Mouse (Mus musculus): ENCODE data around the gene Son.

Son gene

DNA sequence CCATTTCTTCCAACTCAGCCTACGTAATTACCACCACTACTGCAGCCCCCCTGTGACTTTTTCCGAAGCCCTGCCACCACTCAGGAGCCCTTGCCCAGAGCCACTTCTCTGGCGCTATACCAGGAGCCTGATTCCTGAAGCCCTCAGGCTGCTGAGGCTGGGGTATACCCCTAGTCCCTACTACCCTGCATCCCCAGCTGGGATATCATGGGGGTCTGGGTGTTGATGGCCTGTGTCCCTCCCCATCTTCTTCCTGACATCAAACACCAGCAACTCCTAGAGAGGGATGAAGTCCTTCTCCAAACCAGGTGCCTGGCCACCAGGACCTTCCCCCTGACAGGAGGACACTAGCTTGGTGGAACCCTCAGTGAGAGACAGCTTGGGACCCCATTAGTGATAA, 4.9 kb downstream of the Son start:
- POLR2A ChIA-PET, result interaction anchor here in 3 of 4 experiments (1.1 to 14.5 kb wide), 12 partner anchors 11 to 43 kb away, joined by 3 to 333 read pairs (median 6); partner anchors contain the start of genes Donson (in 2 of the 3) and Dnajc28 (in 1 of the 3)
- CTCF ChIA-PET, result interaction anchor here in 1 of 4 experiments (0.7 kb wide), 1 partner anchor 24 kb away, joined by 3 read pairs; no protein-coding TSS in a partner anchor

DNA sequence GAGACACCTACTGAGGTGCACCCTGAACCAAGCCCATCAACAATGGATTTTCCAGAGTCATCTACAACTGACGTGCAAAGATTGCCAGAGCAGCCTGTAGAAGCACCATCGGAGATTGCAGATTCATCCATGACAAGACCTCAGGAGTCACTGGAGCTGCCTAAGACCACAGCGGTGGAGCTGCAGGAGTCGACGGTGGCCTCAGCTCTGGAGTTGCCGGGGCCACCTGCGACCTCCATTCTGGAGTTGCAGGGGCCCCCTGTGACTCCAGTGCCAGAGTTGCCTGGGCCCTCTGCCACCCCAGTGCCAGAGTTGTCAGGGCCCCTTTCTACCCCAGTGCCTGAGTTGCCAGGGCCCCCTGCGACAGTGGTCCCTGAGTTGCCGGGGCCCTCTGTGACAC, 8.0 kb downstream of the Son start:
- POLR2A ChIA-PET, result interaction anchor here in 3 of 4 experiments (0.8 to 18.0 kb wide), 10 partner anchors 2 to 57 kb away, joined by 3 to 333 read pairs (median 8); partner anchors contain the start of genes Gart (in 3 of the 3), Son (in 3 of the 3) and Donson (in 1 of the 3)
- CTCF ChIA-PET, result no interaction called here

DNA sequence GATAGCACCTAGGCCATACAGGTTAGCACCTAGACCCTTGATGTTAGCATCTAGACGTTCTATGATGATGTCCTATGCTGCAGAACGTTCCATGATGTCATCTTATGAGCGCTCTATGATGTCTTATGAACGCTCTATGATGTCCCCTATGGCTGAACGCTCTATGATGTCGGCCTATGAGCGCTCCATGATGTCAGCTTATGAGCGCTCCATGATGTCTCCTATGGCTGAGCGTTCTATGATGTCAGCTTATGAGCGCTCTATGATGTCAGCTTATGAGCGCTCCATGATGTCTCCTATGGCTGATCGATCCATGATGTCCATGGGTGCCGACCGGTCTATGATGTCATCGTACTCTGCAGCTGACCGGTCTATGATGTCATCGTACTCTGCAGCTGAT, 10.0 kb downstream of the Son start:
- ChIA-PET CTCF (no interaction called here), POLR2A (interaction anchor here (0.7 to 18.0 kb wide), 22 partner anchors 4 to 723 kb away, joined by 3 to 333 read pairs (median 6); partner anchors contain the start of genes Gart (in 4 of the 4), Son (in 4 of the 4), Cfap298 (in 1 of the 4) and Donson (in 1 of the 4))

DNA sequence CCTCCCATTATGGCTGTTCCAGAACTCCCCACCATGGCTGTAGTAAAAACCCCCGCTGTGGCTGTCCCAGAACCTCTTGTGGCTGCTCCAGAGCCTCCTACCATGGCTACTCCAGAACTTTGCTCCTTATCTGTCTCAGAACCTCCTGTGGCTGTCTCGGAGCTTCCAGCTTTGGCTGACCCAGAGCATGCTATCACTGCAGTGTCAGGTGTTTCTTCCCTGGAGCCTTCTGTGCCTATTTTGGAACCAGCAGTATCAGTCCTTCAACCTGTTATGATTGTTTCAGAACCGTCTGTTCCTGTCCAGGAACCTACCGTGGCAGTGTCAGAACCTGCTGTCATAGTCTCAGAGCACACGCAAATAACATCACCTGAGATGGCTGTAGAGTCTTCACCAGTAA, 11.2 kb downstream of the Son start:
- ChIA-PET POLR2A (interaction anchor here in 3 of 4 experiments (0.8 to 18.0 kb wide), 7 partner anchors 5 to 28 kb away, joined by 3 to 333 read pairs (median 12); partner anchors contain the start of genes Son (in 3 of the 3) and Gart (in 2 of the 3)), CTCF (no interaction called here)

DNA sequence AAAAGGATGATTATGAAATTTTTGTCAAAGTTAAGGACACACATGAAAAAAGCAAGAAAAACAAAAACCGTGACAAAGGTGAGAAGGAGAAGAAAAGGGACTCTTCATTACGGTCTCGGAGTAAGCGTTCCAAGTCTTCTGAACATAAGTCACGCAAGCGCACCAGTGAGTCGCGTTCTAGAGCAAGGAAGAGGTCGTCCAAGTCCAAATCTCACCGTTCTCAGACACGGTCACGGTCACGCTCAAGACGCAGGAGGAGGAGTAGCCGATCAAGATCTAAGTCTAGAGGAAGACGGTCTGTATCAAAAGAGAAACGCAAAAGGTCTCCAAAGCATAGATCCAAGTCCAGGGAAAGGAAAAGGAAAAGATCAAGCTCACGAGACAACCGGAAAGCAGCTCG, 12.5 kb downstream of the Son start:
- CTCF ChIA-PET, result interaction anchor here in 1 of 4 experiments (0.6 kb wide), 1 partner anchor 19 kb away, joined by 3 read pairs; no protein-coding TSS in a partner anchor

DNA sequence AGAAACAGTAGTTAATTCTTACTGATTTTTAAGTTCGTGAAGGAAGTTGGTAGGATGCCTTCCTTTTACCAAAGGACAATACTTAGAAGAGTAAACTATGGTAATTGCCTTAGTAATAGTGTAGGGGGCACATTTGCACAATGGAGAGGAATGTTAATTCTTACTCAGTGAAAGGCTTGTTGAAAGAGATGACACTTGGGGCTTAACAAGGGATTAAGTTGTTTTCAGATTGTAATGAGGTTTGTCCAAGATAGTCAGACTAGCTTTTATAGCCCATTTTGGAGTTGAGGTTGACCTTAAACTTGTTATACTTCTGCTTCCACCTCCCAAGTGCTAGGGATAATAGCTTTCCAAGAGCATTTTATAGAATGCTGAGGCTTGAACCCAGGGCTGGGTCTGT, 14.1 kb downstream of the Son start:
- CTCF ChIA-PET, result interaction anchor here in 3 of 4 experiments (0.6 to 1.7 kb wide), 3 partner anchors 18 to 419 kb away, joined by 3 read pairs; no protein-coding TSS in a partner anchor
- POLR2A ChIA-PET, result interaction anchor here (0.5 to 18.0 kb wide), 14 partner anchors 9 to 1378 kb away, joined by 3 to 333 read pairs (median 13); partner anchors contain the start of genes Gart (in 3 of the 4), Son (in 3 of the 4) and Donson (in 1 of the 4)

More for the DNA sequence above, 12.5 kb downstream of the Son start:
- POLR2A ChIA-PET, result interaction anchor here (0.6 to 18.0 kb wide), 17 partner anchors 4 to 81 kb away, joined by 3 to 333 read pairs (median 7); partner anchors contain the start of genes Son (in 4 of the 4) and Gart (in 2 of the 4)

DNA sequence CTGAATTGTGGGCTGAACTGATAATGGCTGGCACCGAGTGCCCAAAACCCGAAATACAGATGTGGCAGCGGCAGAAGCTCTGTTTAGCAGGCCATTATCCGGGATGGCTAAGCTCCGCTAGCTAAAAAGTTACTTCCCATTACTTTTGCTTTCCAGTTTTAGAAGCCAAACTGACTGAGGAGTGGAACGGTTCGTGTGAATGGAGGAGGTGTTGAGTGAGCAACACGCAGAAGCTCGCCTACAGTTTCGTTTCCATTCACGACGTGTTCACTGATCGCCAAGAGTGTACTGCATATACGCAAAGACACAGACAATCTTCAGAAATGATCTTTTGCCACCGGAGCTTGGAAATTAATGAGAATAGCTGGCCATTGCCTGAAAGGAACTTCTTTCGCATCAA, 15.0 kb downstream of the Son start:
- CTCF ChIA-PET, result interaction anchor here in 2 of 4 experiments (0.8 to 1.7 kb wide), 2 partner anchors 17 to 790 kb away, joined by 3 read pairs; no protein-coding TSS in a partner anchor
- POLR2A ChIA-PET, result interaction anchor here (0.6 to 18.0 kb wide), 22 partner anchors 8 to 1379 kb away, joined by 3 to 333 read pairs (median 4); partner anchors contain the start of genes Gart (in 3 of the 4), Son (in 3 of the 4) and Donson (in 2 of the 4)

DNA sequence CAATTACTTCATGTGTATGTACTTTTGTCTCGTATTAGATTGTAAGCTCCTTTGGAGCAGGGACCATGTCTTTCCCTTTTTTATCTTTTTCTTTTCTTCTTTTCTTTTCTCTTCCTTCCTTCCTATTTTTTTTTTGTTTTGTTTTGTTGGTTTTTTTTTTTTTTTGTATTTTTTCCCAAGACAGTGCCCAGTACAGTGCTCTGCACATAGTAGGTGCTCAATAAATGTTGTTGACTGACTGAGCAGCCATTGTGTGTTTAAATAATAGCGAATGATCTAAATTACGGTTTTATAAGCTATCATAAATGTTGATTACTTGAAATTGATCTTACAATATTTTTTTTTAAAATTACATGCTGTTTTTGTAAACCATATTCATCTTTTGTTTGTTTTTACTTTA, 16.5 kb downstream of the Son start:
- CTCF ChIA-PET, result interaction anchor here in 1 of 4 experiments (0.7 kb wide), 1 partner anchor 39 kb away, joined by 3 read pairs; no protein-coding TSS in a partner anchor
- POLR2A ChIA-PET, result interaction anchor here in 3 of 4 experiments (0.6 to 18.0 kb wide), 17 partner anchors 7 to 164 kb away, joined by 3 to 333 read pairs (median 4); partner anchors contain the start of genes Son (in 3 of the 3) and Gart (in 2 of the 3)

DNA sequence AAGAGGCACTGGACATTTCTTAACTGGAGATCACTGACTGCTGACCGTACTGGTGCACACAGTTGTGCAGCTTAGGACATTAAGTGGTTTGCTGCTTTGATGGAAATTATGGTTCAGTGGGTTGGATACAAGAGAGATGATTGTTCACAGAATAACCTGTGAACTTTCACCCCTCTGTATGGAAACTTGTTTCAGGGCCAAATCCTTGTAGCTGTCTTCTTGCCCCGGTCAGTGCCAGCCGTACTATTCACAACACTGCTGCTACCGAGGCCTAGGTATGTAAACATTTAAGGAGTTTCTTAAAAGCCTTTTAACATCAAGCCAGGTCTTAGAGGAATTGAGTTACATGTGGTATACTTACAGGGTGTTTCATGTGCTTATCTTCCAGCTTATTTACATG, 27.2 kb downstream of the Son start:
- CTCF ChIA-PET, result interaction anchor here in 1 of 4 experiments (1.2 kb wide), 1 partner anchor 20 kb away, joined by 4 read pairs; no protein-coding TSS in a partner anchor
- POLR2A ChIA-PET, result interaction anchor here in 3 of 4 experiments (0.8 to 10.2 kb wide), 14 partner anchors 10 to 190 kb away, joined by 3 to 101 read pairs (median 4); partner anchors contain the start of genes Gart (in 3 of the 3), Son (in 3 of the 3), Donson (in 1 of the 3) and Ifnar1 (in 1 of the 3)

DNA sequence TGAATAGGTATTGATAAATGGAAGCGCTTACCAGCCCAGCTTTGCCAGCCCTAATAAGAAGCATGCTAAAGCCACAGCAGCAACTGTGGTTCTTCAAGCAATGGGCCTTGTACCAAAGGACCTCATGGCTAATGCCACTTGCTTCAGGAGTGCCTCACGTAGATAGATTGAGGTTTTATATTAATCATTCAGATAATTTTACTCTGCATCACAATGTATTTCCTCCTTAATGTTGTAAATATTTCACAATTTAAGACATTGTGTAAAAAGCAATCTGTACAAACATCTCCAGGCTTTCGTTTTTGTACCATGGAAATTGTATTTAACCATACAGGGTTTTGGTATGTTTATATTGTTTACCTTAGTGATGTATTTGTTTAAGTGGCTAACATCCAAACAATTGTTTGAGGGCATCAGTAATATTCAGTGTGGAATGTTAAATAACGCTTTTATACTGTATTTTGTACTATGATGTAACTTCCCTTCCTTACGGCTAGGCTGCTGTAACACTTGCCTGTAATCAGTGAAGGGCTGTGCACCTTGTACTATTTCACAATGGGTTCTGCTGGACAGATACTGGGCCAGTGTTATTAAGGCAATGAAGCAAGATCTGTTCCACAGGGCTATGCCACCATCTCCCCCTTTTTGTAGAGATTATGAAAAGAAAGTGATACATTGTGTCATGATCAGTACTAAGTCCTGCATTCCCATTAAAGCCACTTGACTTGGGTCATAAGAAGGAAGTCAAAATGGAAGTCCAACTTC, 31.0 kb downstream of the Son start:
- POLR2A ChIA-PET, result interaction anchor here in 2 of 4 experiments (1.4 to 10.2 kb wide), 6 partner anchors 8 to 31 kb away, joined by 3 to 101 read pairs (median 15); partner anchors contain the start of genes Donson (in 1 of the 2), Gart (in 1 of the 2) and Son (in 1 of the 2)
- CTCF ChIA-PET, result no interaction called here

DNA sequence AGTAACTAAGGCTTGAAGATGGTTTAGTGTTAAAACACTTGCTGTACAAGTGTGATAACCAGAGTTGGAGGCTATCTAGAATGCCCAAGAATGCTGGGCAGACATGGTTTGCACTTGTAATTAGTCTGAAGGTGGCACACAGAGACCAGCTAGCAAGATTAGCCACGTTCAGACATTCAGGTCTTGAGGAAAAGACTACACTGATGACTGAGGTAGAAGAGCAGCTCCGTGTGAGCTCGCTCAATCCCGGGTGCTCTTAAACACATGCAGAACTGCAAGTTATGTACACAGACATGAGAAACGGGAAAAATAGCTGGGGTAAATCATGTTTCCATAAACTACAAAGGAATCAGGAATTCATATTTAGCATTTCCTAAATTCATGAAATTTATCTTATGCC, 33.4 kb downstream of the Son start:
- ChIA-PET POLR2A (interaction anchor here (0.7 to 10.2 kb wide), 16 partner anchors 8 to 210 kb away, joined by 3 to 101 read pairs (median 4); partner anchors contain the start of genes Gart (in 2 of the 4), Son (in 2 of the 4) and Donson (in 1 of the 4)), CTCF (interaction anchor here in 1 of 4 experiments (0.6 kb wide), 1 partner anchor 245 kb away, joined by 5 read pairs; no protein-coding TSS in a partner anchor)

DNA sequence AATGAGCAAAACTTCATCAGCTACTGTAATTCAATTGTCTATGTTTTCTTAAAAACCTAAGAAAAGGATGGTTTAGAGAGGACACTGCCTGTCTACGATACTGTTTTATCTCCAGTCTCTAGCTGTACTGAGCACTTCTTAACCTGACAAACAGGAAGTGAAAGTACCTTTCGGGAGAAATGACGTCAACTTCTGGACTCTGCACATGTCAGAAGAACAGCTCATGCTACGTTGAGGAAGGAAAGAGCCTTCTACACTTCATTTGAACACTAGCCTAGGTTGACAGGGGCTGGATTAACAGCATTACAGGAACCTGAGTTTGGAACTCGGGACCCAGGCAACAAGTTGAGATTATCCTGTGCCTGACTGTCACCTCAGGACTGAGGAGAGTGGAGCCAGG, 38.2 kb downstream of the Son start:
- ChIA-PET CTCF (interaction anchor here in 2 of 4 experiments (0.6 to 1.5 kb wide), 2 partner anchors 9 to 203 kb away, joined by 3 to 4 read pairs; no protein-coding TSS in a partner anchor), POLR2A (interaction anchor here in 3 of 4 experiments (0.7 to 4.8 kb wide), 10 partner anchors 11 to 261 kb away, joined by 3 to 35 read pairs (median 4); partner anchors contain the start of genes Gart (in 2 of the 3), Son (in 2 of the 3), Cryzl1 (in 1 of the 3) and Itsn1 (in 1 of the 3))

DNA sequence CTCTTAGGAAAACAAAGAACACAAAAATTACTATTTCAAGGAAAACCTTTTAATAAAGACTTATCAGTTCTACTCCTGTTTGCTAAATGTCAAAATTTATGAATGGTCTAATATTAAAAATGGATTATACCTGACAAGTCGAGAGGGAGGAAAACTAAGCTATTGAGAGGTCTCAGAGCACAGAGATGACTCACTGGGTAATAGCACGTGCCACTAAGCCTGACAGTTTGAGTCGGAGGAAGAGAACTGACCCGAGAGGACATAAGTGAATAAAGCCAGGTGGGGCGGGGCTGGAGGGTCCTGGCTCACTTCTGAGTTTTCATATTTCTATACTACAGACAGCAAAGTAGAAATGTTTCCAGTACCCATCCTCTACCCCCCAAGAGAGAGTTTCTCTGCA, 39.1 kb downstream of the Son start:
- ChIA-PET POLR2A (interaction anchor here in 3 of 4 experiments (1.2 to 4.8 kb wide), 8 partner anchors 22 to 52 kb away, joined by 3 to 35 read pairs (median 4); partner anchors contain the start of genes Gart (in 2 of the 3), Son (in 2 of the 3), Cryzl1 (in 1 of the 3) and Itsn1 (in 1 of the 3)), CTCF (no interaction called here)

DNA sequence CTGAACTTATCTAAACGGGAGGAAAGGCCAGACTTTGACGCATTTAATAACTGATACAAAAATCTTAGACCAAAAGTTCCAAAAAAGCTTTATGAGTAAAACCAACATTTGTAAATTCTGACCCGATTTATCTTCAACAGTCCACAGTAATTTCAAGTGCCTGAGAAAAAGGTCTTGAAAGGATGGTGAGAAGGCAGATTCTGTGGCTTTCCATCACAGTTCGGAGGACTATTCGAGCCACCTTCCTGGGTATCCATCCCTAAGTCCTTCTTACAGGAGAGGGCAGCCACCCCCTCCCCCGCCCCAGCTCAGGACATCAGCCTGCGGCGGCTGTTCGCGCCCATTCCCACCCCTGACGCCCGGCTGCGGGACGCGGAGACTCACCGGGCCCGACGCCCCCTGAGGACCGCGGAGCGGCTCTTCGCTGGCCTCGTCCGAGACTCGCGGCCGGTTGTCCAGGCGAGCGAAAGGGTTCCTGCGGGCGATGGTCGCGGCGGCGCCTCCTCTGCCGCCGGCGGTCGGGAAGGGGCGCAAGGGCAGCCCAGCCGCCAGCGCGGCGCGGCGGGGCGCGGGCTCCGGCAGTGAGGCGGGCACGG, 40.8 kb downstream of the Son start:
- ChIA-PET CTCF (interaction anchor here (0.6 to 2.1 kb wide), 6 partner anchors 8 to 249 kb away, joined by 3 to 11 read pairs (median 4); no protein-coding TSS in a partner anchor), POLR2A (interaction anchor here (0.6 to 4.8 kb wide), 59 partner anchors 8 to 370 kb away, joined by 3 to 35 read pairs (median 4); partner anchors contain the start of genes Son (in 4 of the 4), Gart (in 3 of the 4), Gm49711 (in 1 of the 4) and Ifnar1 (in 1 of the 4))

DNA sequence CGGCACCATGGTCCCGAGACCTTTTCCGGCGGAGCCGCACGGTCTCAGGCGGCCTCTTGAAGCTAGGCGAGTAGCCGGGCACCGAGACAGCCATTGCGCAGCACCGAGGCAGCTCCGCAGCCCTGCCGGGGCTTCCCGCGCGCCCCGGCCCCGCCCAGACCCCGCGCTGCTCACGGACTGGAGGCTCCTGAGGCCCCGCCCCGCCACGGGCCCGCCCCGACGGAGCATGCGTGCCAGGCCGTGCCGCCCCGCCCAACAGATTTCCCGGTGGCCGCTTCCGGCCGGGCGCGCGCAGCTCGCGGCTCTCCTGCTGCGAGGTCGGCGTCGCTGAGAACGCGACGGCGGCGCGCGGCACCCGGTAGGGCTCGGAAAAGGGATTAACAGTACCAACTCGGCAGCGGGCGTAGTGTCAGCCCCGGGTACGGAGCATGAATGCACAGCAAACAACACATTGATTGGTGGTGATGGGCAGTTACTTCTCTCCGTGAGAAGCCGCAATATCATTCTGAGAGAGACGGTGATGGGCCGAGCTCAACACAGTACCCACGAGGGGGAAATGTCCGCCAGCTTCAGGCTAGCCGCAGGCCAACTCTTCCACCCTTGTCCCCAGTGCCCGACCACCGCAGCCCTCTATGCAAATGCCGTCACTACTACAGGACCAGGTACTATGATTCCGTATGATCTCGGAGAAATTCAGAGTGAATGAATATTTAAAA, 41.5 kb downstream of the Son start, which contains the start of gene Donson:
Gene Donson (minus strand): TSS at position 152 of the 716 bp plus-strand sequence.
- POLR2A ChIA-PET, result interaction anchor here (0.6 to 4.8 kb wide), 62 partner anchors 8 to 370 kb away, joined by 3 to 35 read pairs (median 4); partner anchors contain the start of genes Son (in 4 of the 4), Gart (in 3 of the 4), Gm49711 (in 1 of the 4) and Ifnar1 (in 1 of the 4)
- CTCF ChIA-PET, result interaction anchor here (0.6 to 2.1 kb wide), 10 partner anchors 9 to 598 kb away, joined by 3 to 11 read pairs (median 4); no protein-coding TSS in a partner anchor

DNA sequence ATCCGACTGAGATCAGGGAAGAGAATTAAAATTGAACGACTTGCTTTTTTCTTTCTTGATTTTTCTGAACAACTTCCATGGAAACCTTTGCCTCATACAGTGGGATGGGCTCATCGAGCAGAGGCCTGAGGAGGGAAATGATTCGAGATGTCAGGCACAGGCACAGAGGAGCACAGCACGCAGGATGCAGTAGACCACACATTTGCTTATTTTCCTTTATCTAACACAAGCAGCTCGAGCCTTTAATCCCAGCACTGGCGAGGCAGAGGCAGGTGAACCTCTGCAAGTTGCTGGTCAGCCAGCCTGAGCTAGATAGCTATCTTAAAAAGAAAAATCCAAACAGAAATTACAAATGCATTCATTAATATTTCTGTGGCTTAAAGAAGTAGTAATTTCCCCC, 42.5 kb downstream of the Son start:
- ChIA-PET POLR2A (interaction anchor here in 3 of 4 experiments (0.6 to 3.4 kb wide), 13 partner anchors 10 to 242 kb away, joined by 3 to 29 read pairs (median 8); partner anchors contain the start of genes Gart (in 2 of the 3), Son (in 2 of the 3) and Ifnar1 (in 1 of the 3)), CTCF (interaction anchor here in 1 of 4 experiments (0.6 kb wide), 1 partner anchor 236 kb away, joined by 5 read pairs; no protein-coding TSS in a partner anchor)

Data from embryonic stem cell, embryonic (primary cell).